Mouse (Mus musculus): ENCODE measurements at regions not wholly inside any gene's neighbourhood (a gene's known extent, or its start where the extent isn't known, plus 50 kb on each side); places are given as distances from the start of the nearest gene placed in this dataset.

DNA sequence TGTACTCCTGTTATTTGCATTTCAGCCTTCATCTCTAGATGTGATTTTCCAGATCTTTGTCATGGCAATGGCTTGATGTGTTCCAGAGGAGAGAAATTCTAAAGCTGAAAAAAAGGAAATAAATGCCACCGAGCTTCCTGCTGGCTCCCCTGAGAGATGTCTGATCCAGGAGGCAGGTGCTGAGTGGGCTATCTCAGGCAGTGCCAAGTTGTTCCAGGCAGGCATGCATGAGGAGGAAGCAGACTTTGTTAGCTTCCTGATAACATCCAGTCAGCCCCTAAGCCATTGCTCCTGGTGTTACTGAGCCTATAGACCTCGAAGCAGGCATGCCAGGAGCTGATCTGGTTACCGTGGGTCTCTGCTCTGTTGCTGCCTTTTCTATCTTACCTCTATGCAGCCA lies 251.7 kb upstream of the Pkdcc start:
- Histone ChIP-seq H3K4me3 (replicated peaks; ENCODE audit: low read length) (no peak overlapping the region), H3K4me1 (ENCODE audit: control insufficient read depth, insufficient read depth, low read length) (no peaks in the 10 kb centered on the region), H3K9ac (ENCODE audit: low read depth, low read length, severe bottlenecking) (no peak overlapping the region), H3K27me3 (ENCODE audit: control insufficient read depth, insufficient read depth, low read length) (no peaks in the 10 kb centered on the region), H3K27ac (replicated peaks; ENCODE audit: low read depth, low read length) (no peak overlapping the region), H3K36me3 (ENCODE audit: control insufficient read depth, insufficient read depth, low read length) (no peaks in the 10 kb centered on the region), H3K9me3 (ENCODE audit: control insufficient read depth, low read length) (no peaks in the 10 kb centered on the region), H3K4me2 (replicated peaks; ENCODE audit: low read depth, low read length, severe bottlenecking) (no peak overlapping the region)
- ATAC-seq (ENCODE audit: low FRiP score, low read depth), result no peak
- WGBS, result 69% methylated on average over 3 of the region's 3 CpGs
- no peak for DNase-seq (ENCODE audit: low spot score)
- TF ChIP-seq POLR2A (IDR thresholded peaks at IDR 0.05; ENCODE audit: borderline replicate concordance, extremely low read depth, insufficient read depth, insufficient read length), result no peak

DNA sequence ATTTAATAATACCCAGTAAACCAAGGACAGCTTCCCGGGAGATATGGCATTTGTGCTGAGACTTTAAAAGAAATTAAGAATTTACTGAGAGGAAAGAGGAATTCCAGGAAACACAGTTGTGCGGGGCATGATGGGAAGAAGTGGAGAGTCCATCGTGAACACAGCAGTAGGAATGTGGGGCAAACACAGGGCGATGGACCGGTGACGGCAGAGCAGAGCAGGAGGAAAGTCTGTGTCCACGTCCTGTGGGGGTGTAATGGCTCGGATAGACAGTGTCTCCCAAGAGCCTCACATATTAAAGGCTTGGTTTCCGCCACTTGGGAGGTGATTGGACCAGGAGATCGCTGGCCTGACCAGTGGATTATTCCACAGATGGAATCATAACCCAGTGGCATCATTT lies 215.4 kb upstream of the Pkdcc start:
- no peak overlapping the region for H3K9ac ChIP-seq (ENCODE audit: low read depth, low read length, severe bottlenecking)

DNA sequence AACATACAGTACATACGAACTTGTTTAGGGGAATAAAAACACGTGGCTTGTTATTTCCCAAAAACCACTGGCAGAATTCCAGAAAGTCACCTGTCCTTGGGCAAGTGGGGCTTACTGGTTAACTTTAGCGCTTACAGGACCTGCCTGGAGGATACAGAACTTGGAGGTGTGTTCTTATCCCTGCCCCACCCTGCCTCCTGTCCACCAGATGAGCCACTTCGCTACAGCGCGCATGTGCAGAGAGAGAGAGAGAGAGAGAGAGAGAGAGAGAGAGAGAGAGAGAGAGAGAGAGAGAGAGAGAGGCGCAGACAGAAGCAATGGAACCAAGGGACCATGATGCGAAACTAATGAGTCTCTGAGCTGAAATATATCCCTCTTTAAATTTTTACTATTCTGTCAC lies 214.7 kb upstream of the Pkdcc start:
- no peak for TF ChIP-seq POLR2A (IDR thresholded peaks at IDR 0.05; ENCODE audit: borderline replicate concordance, extremely low read depth, insufficient read depth, insufficient read length)
- DNase-seq (ENCODE audit: low spot score) (no peak), ATAC-seq (ENCODE audit: low FRiP score, low read depth) (no peak)
- no peak overlapping the region for H3K4me2 ChIP-seq (replicated peaks; ENCODE audit: low read depth, low read length, severe bottlenecking)
- H3K36me3 ChIP-seq (ENCODE audit: control insufficient read depth, insufficient read depth, low read length), result no peaks in the 10 kb centered on the region
- H3K4me1 ChIP-seq (ENCODE audit: control insufficient read depth, insufficient read depth, low read length), result no peaks in the 10 kb centered on the region
- H3K9me3 ChIP-seq (ENCODE audit: control insufficient read depth, low read length), result no peaks in the 10 kb centered on the region
- no peak overlapping the region for H3K27ac ChIP-seq (replicated peaks; ENCODE audit: low read depth, low read length)
- 54% methylated on average over 8 of the region's 8 CpGs for whole genome bisulfite sequencing
- no peak overlapping the region for H3K9ac ChIP-seq (ENCODE audit: low read depth, low read length, severe bottlenecking)
- H3K27me3 ChIP-seq (ENCODE audit: control insufficient read depth, insufficient read depth, low read length), result no peaks in the 10 kb centered on the region
- no peak overlapping the region for H3K4me3 ChIP-seq (replicated peaks; ENCODE audit: low read length)

More for the DNA sequence above, 215.4 kb upstream of the Pkdcc start:
- Histone ChIP-seq H3K36me3 (ENCODE audit: control insufficient read depth, insufficient read depth, low read length) (no peaks in the 10 kb centered on the region), H3K9me3 (ENCODE audit: control insufficient read depth, low read length) (no peaks in the 10 kb centered on the region), H3K4me1 (ENCODE audit: control insufficient read depth, insufficient read depth, low read length) (no peaks in the 10 kb centered on the region), H3K4me3 (replicated peaks; ENCODE audit: low read length) (no peak overlapping the region), H3K4me2 (replicated peaks; ENCODE audit: low read depth, low read length, severe bottlenecking) (no peak overlapping the region), H3K27ac (replicated peaks; ENCODE audit: low read depth, low read length) (no peak overlapping the region), H3K27me3 (ENCODE audit: control insufficient read depth, insufficient read depth, low read length) (no peaks in the 10 kb centered on the region)
- ATAC-seq (ENCODE audit: low FRiP score, low read depth) (no peak), DNase-seq (ENCODE audit: low spot score) (no peak)
- no peak for TF ChIP-seq POLR2A (IDR thresholded peaks at IDR 0.05; ENCODE audit: borderline replicate concordance, extremely low read depth, insufficient read depth, insufficient read length)
- WGBS, result 71% methylated on average over 10 of the region's 10 CpGs

DNA sequence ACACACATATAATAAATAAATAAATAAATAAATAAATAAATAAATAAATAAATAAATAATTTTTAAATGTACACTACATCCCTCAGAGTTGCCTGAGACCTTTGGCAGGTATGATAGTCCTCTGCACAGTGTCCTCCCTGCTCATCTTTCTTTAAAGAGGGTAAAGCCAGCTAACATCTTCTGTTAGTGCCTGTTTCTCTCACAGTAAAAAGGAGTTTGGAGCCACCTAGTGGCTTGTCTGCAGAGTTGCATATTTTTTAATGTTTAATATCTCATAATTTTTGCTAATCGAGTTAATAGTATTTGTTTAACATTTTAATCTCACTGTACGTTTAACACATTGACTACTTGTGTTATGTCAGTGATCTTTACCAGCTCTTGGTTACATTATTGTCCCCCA lies 213.5 kb upstream of the Pkdcc start:
- H3K4me1 ChIP-seq (ENCODE audit: control insufficient read depth, insufficient read depth, low read length), result no peaks in the 10 kb centered on the region
- ATAC-seq (ENCODE audit: low FRiP score, low read depth), result no peak
- no peaks in the 10 kb centered on the region for H3K27me3 ChIP-seq (ENCODE audit: control insufficient read depth, insufficient read depth, low read length)
- H3K36me3 ChIP-seq (ENCODE audit: control insufficient read depth, insufficient read depth, low read length), result no peaks in the 10 kb centered on the region
- no peak overlapping the region for H3K4me2 ChIP-seq (replicated peaks; ENCODE audit: low read depth, low read length, severe bottlenecking)
- H3K4me3 ChIP-seq (replicated peaks; ENCODE audit: low read length), result no peak overlapping the region
- no peaks in the 10 kb centered on the region for H3K9me3 ChIP-seq (ENCODE audit: control insufficient read depth, low read length)
- TF ChIP-seq POLR2A (IDR thresholded peaks at IDR 0.05; ENCODE audit: borderline replicate concordance, extremely low read depth, insufficient read depth, insufficient read length), result no peak
- DNase-seq (ENCODE audit: low spot score), result peak; percentile 70
- WGBS, result 7% methylated on average over 2 of the region's 2 CpGs
- no peak overlapping the region for H3K27ac ChIP-seq (replicated peaks; ENCODE audit: low read depth, low read length)
- no peak overlapping the region for H3K9ac ChIP-seq (ENCODE audit: low read depth, low read length, severe bottlenecking)

DNA sequence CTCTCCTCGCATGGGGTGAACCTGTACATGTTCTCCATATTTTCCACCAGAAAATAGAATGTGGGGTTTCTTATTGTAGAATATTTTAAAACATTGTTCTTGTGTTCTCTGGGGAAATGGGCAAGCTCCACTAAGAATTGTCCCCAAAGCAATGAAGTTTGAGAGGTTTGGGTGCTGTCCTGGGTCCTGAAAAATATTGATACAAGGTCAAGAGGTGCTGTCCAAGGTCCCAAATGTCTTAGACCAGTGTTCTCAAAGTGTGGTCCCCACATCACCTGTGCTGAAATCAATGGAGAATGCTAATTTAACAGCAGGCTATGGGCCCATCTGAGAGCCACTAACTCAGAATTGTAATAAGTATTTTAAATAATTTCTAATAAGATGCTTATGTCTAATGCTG lies 204.2 kb upstream of the Pkdcc start:
- Histone ChIP-seq H3K9me3 (ENCODE audit: control insufficient read depth, low read length) (no peaks in the 10 kb centered on the region), H3K27ac (replicated peaks; ENCODE audit: low read depth, low read length) (no peak overlapping the region), H3K4me1 (ENCODE audit: control insufficient read depth, insufficient read depth, low read length) (no peaks in the 10 kb centered on the region), H3K36me3 (ENCODE audit: control insufficient read depth, insufficient read depth, low read length) (no peaks in the 10 kb centered on the region), H3K27me3 (ENCODE audit: control insufficient read depth, insufficient read depth, low read length) (no peaks in the 10 kb centered on the region), H3K4me3 (replicated peaks; ENCODE audit: low read length) (no peak overlapping the region), H3K4me2 (replicated peaks; ENCODE audit: low read depth, low read length, severe bottlenecking) (no peak overlapping the region), H3K9ac (ENCODE audit: low read depth, low read length, severe bottlenecking) (no peak overlapping the region)
- no peak for ATAC-seq (ENCODE audit: low FRiP score, low read depth)
- no peak for TF ChIP-seq POLR2A (IDR thresholded peaks at IDR 0.05; ENCODE audit: borderline replicate concordance, extremely low read depth, insufficient read depth, insufficient read length)
- peak; percentile 73 for DNase-seq (ENCODE audit: low spot score)
- WGBS, result 84% methylated on average over 1 of the region's 1 CpGs

DNA sequence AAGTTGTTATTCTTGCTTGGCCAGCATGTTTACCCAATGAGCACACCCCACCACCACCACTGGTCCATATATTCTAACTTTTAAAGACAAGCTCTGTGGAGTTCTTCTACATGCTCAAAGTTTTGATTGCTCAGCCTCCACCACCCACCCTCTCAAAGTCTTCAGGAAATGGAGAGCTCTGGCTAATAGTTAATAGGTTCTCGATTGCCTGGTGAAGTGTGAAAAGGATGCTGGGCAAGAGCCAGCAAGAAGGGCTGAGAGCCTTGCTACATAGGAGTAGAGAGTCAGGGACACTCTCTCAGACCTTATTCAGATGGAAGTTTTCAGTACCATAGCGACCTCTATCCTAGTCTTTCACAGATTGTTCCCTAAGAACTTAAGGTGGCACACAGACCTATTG lies 199.4 kb upstream of the Pkdcc start:
- Histone ChIP-seq H3K27me3 (ENCODE audit: control insufficient read depth, insufficient read depth, low read length) (no peaks in the 10 kb centered on the region), H3K4me2 (replicated peaks; ENCODE audit: low read depth, low read length, severe bottlenecking) (no peak overlapping the region), H3K4me1 (ENCODE audit: control insufficient read depth, insufficient read depth, low read length) (peaks cover 8% of the 10 kb centered on the region), H3K9me3 (ENCODE audit: control insufficient read depth, low read length) (no peaks in the 10 kb centered on the region), H3K36me3 (ENCODE audit: control insufficient read depth, insufficient read depth, low read length) (no peaks in the 10 kb centered on the region), H3K4me3 (replicated peaks; ENCODE audit: low read length) (no peak overlapping the region), H3K9ac (ENCODE audit: low read depth, low read length, severe bottlenecking) (no peak overlapping the region), H3K27ac (replicated peaks; ENCODE audit: low read depth, low read length) (no peak overlapping the region)
- WGBS, result 50% methylated on average over 2 of the region's 2 CpGs
- ATAC-seq (ENCODE audit: low FRiP score, low read depth) (no peak), DNase-seq (ENCODE audit: low spot score) (no peak)
- no peak for TF ChIP-seq POLR2A (IDR thresholded peaks at IDR 0.05; ENCODE audit: borderline replicate concordance, extremely low read depth, insufficient read depth, insufficient read length)
